Mouse (Mus musculus) midbrain, embryonic 14.5 days (tissue): ENCODE data around the gene Als2. TPM values are rescaled to one million over a fixed set of nuclear protein-coding genes. Genes with fewer than 3 reads are reported as not detected.

Experiments
- ATAC-seq: fragments of 200-750 bp; cut with Nextera tagmentation; 2 replicates; pipeline ENCODE4 v1.8.0; 2017; ENCODE audit warnings: moderate number of reproducible peaks, moderate library complexity; ENCODE audit not compliant: low FRiP score, low TSS enrichment
- DNase-seq: peaks from one replicate; pipeline ENCODE4 v3.0.0-alpha.2; 2015
- H3K27ac ChIP-seq: fragments of 300-500 bp; sonication (generic); replicated peaks from 2 replicates; pipeline ENCODE4 v1.5.1; 2014; ENCODE audit warnings: mild to moderate bottlenecking, low read depth, low read length, moderate library complexity
- H3K27me3 ChIP-seq: fragments of 300-500 bp; sonication (generic); 2 replicates; pipeline ENCODE4 v1.6.1; 2014; ENCODE audit warnings: low read length, control low read depth, mixed read lengths; ENCODE audit not compliant: control insufficient read depth, insufficient read depth
- H3K36me3 ChIP-seq: fragments of 300-500 bp; sonication (generic); 2 replicates; pipeline ENCODE4 v1.6.1; 2014; ENCODE audit warnings: low read length, control low read depth; ENCODE audit not compliant: control insufficient read depth, insufficient read depth
- H3K4me1 ChIP-seq: fragments of 300-500 bp; sonication (generic); 2 replicates; pipeline ENCODE4 v1.6.1; 2014; ENCODE audit warnings: mild to moderate bottlenecking, antibody characterized with exemption, low read length, control low read depth; ENCODE audit not compliant: control insufficient read depth, insufficient read depth
- H3K4me2 ChIP-seq: fragments of 300-500 bp; sonication (generic); 2 replicates; pipeline ENCODE4 v1.6.1; 2014; ENCODE audit warnings: mild to moderate bottlenecking, low read length, moderate library complexity
- H3K4me3 ChIP-seq: fragments of 300-500 bp; sonication (generic); replicated peaks from 2 replicates; pipeline ENCODE4 v1.5.1; 2014; ENCODE audit warnings: low read depth, low read length
- H3K9ac ChIP-seq: fragments of 300-500 bp; sonication (generic); replicated peaks from 2 replicates; pipeline ENCODE4 v1.6.1; 2014; ENCODE audit warnings: mild to moderate bottlenecking, low read length, moderate library complexity
- H3K9me3 ChIP-seq: fragments of 300-500 bp; sonication (generic); 2 replicates; pipeline ENCODE4 v1.6.1; 2016; ENCODE audit warnings: low read length, control low read depth, mixed read lengths; ENCODE audit not compliant: control insufficient read depth
- WGBS: fragments of 180-500 bp; shearing (Covaris S2); extraction: QIAGEN DNeasy Blood & Tissue Kit; methylation state at CpG from one replicate; pipeline ENCODE4 v1.1.7; 2014; 5-methylcytosine and 5-hydroxymethylcytosine counted together
- polyA plus RNA-seq: library from polyadenylated mRNA; unstranded; fragments of >200 nt; fragmentation: Nextera tagmentation; extraction: Ambion mirVana; gene quantifications from 2 replicates; pipeline ENCODE4 v1.2.1, GENCODE M21; 2014

Gene Als2
- polyA plus RNA-seq = 12.7 and 24.1 TPM in 2 replicates

GRCm38 (mm10) chr1:59236856-59237441 is at the start of gene Als2:
TSS of gene Als2 (minus strand) at chr1:59237231.
- peak within 1 kb of the TSS; percentile 78 for H3K4me3 ChIP-seq
- H3K4me1 ChIP-seq = 0 out of 2 replicates have a peak, but pooled peaks cover 13% of the 10 kb centered on the region
- H3K27ac ChIP-seq = peak within 1 kb of the TSS; percentile 73
- peak; percentile 99 for DNase-seq
- H3K36me3 ChIP-seq = no peaks in the 10 kb centered on the region
- no peaks in the 10 kb centered on the region for H3K27me3 ChIP-seq
- peak within 1 kb of the TSS; percentile 79 for H3K9ac ChIP-seq
- no peaks in the 10 kb centered on the region for H3K9me3 ChIP-seq
- peak within 1 kb of the TSS; percentile 78 for H3K4me2 ChIP-seq
- 3% methylated on average over 57 of the region's 58 CpGs for WGBS
- peak; percentile 98 for ATAC-seq

- no peak for ATAC-seq
- Histone ChIP-seq H3K27me3 (no peaks in the 10 kb centered on the region), H3K4me2 (no peak overlapping the region), H3K27ac (no peak overlapping the region), H3K4me1 (no peaks in the 10 kb centered on the region), H3K36me3 (no peaks in the 10 kb centered on the region), H3K4me3 (no peak overlapping the region), H3K9ac (no peak overlapping the region), H3K9me3 (0 out of 2 replicates have a peak, but pooled peaks cover 3% of the 10 kb centered on the region)
- WGBS = 78% methylated on average over 13 of the region's 13 CpGs
- no peak for DNase-seq
Observed at GRCm38 (mm10) chr1:59286316-59286850, 49.4 kb upstream of the Als2 start.

- no peaks in the 10 kb centered on the region for H3K4me1 ChIP-seq
- H3K36me3 ChIP-seq = no peaks in the 10 kb centered on the region
- H3K4me3 ChIP-seq = no peak overlapping the region
- DNase-seq = no peak
- H3K9me3 ChIP-seq = 0 out of 2 replicates have a peak, but pooled peaks cover 3% of the 10 kb centered on the region
- H3K27me3 ChIP-seq = no peaks in the 10 kb centered on the region
- no peak for ATAC-seq
- no peak overlapping the region for H3K9ac ChIP-seq
- no peak overlapping the region for H3K4me2 ChIP-seq
- 93% methylated on average over 5 of the region's 5 CpGs for WGBS
- H3K27ac ChIP-seq = no peak overlapping the region
Observed at GRCm38 (mm10) chr1:59285880-59286279, 48.8 kb upstream of the Als2 start.

GRCm38 (mm10) chr1:59272189-59272588 is 35.2 kb upstream of the Als2 start:
- DNase-seq = no peak
- Histone ChIP-seq H3K4me2 (no peak overlapping the region), H3K4me1 (no peaks in the 10 kb centered on the region), H3K27me3 (no peaks in the 10 kb centered on the region), H3K36me3 (no peaks in the 10 kb centered on the region), H3K4me3 (no peak overlapping the region), H3K9me3 (no peaks in the 10 kb centered on the region), H3K27ac (no peak overlapping the region), H3K9ac (no peak overlapping the region)
- 50% methylated on average over 3 of the region's 3 CpGs for WGBS
- ATAC-seq = no peak

GRCm38 (mm10) chr1:59269951-59270689 is 33.1 kb upstream of the Als2 start:
- H3K9ac ChIP-seq = no peak overlapping the region
- DNase-seq = peak; percentile 62
- WGBS = 57% methylated on average over 20 of the region's 20 CpGs
- H3K4me2 ChIP-seq = no peak overlapping the region
- H3K27me3 ChIP-seq = no peaks in the 10 kb centered on the region
- no peaks in the 10 kb centered on the region for H3K4me1 ChIP-seq
- no peak for ATAC-seq
- H3K27ac ChIP-seq = no peak overlapping the region; the same call in 1 of the 2 replicates
- no peaks in the 10 kb centered on the region for H3K9me3 ChIP-seq
- no peaks in the 10 kb centered on the region for H3K36me3 ChIP-seq
- H3K4me3 ChIP-seq = no peak overlapping the region

GRCm38 (mm10) chr1:59269466-59269865 is 32.4 kb upstream of the Als2 start:
- 80% methylated on average over 6 of the region's 6 CpGs for WGBS

GRCm38 (mm10) chr1:59268931-59269330 is 31.9 kb upstream of the Als2 start:
- DNase-seq (no peak), ATAC-seq (no peak)
- Histone ChIP-seq H3K36me3 (no peaks in the 10 kb centered on the region), H3K27me3 (no peaks in the 10 kb centered on the region), H3K27ac (no peak overlapping the region), H3K4me1 (no peaks in the 10 kb centered on the region), H3K9me3 (no peaks in the 10 kb centered on the region), H3K4me3 (no peak overlapping the region), H3K9ac (no peak overlapping the region), H3K4me2 (no peak overlapping the region)
- WGBS = 64% methylated on average over 8 of the region's 8 CpGs

More at GRCm38 (mm10) chr1:59269466-59269865, 32.4 kb upstream of the Als2 start:
- no peaks in the 10 kb centered on the region for H3K9me3 ChIP-seq
- H3K4me1 ChIP-seq = no peaks in the 10 kb centered on the region
- ATAC-seq = no peak
- no peak overlapping the region for H3K4me3 ChIP-seq
- DNase-seq = no peak
- H3K27me3 ChIP-seq = no peaks in the 10 kb centered on the region
- H3K9ac ChIP-seq = no peak overlapping the region
- H3K4me2 ChIP-seq = no peak overlapping the region
- H3K36me3 ChIP-seq = no peaks in the 10 kb centered on the region
- no peak overlapping the region for H3K27ac ChIP-seq

GRCm38 (mm10) chr1:59257736-59258135 is 20.7 kb upstream of the Als2 start:
- Histone ChIP-seq H3K9me3 (no peaks in the 10 kb centered on the region), H3K27ac (no peak overlapping the region), H3K4me1 (peaks cover 14% of the 10 kb centered on the region; the same call in 1 of the 2 replicates), H3K4me2 (no peak overlapping the region), H3K4me3 (no peak overlapping the region), H3K36me3 (no peaks in the 10 kb centered on the region), H3K9ac (no peak overlapping the region), H3K27me3 (no peaks in the 10 kb centered on the region)
- 10% methylated on average over 3 of the region's 3 CpGs for WGBS
- DNase-seq (peak; percentile 38), ATAC-seq (no peak)
